Mouse (Mus musculus) myocyte (in vitro differentiated cells): ENCODE measurements around the gene Pax2. TPM values are rescaled to one million over a fixed set of nuclear protein-coding genes. Genes with fewer than 3 reads are reported as not detected.

Source experiments
- H3K27me3 ChIP-seq: one replicate; pipeline ENCODE4 v1.6.1; 2011; ENCODE audit not compliant: control insufficient read depth, insufficient read depth, insufficient read length
- H3K36me3 ChIP-seq: one replicate; pipeline ENCODE4 v1.6.1; 2011; ENCODE audit not compliant: control insufficient read depth, insufficient read depth
- H3K4me2 ChIP-seq: one replicate; pipeline ENCODE4 v1.6.1; 2011; ENCODE audit warnings: low read depth, control low read depth
- H3K4me3 ChIP-seq: one replicate; pipeline ENCODE4 v1.5.1; 2011; ENCODE audit warnings: mild to moderate bottlenecking, control low read depth, moderate library complexity
- H3K79me2 ChIP-seq: one replicate; pipeline ENCODE4 v1.6.1; 2011; ENCODE audit not compliant: control insufficient read depth, insufficient read depth
- H3ac ChIP-seq: one replicate; pipeline ENCODE4 v1.6.1; 2011; ENCODE audit not compliant: control insufficient read depth, insufficient read length
- CEBPB ChIP-seq: IDR thresholded peaks from 2 replicates; pipeline ENCODE4 v1.6.1; 2011; ENCODE audit warnings: mild to moderate bottlenecking, moderate library complexity; ENCODE audit not compliant: poor library complexity, insufficient read depth, severe bottlenecking
- E2F4 ChIP-seq: IDR thresholded peaks from one replicate; pipeline ENCODE4 v1.6.1; 2011; ENCODE audit warnings: mild to moderate bottlenecking, control low read depth, moderate library complexity; ENCODE audit not compliant: insufficient read depth
- MAX ChIP-seq: IDR thresholded peaks from one replicate; pipeline ENCODE4 v1.6.1; 2011; ENCODE audit warnings: low read depth, mild to moderate bottlenecking, control low read depth
- MYOD1 ChIP-seq, 3 experiments: IDR thresholded peaks; one replicate each; pipeline ENCODE4 v1.6.1; 2011; ENCODE audit warnings: control low read depth in 2 of 3, low read depth in 2 of 3, mild to moderate bottlenecking in 2 of 3, moderate library complexity in 1 of 3; ENCODE audit not compliant: insufficient read length in 2 of 3, control insufficient read depth in 1 of 3
- MYOG ChIP-seq, 3 experiments: IDR thresholded peaks; one replicate each; pipeline ENCODE4 v1.6.1; 2011; ENCODE audit warnings: control low read depth in 2 of 3, low read depth in 2 of 3, mild to moderate bottlenecking in 2 of 3; ENCODE audit not compliant: insufficient read length in 2 of 3, control insufficient read depth in 1 of 3, insufficient read depth in 1 of 3
- POLR2A ChIP-seq: IDR thresholded peaks from one replicate; pipeline ENCODE4 v1.6.1; 2011; ENCODE audit warnings: low read depth, mild to moderate bottlenecking, control low read depth, moderate library complexity; ENCODE audit not compliant: insufficient read length
- POLR2AphosphoS2 ChIP-seq: IDR thresholded peaks from one replicate; pipeline ENCODE4 v1.6.1; 2011; ENCODE audit warnings: low read depth, control low read depth; ENCODE audit not compliant: insufficient read length
- REST ChIP-seq: IDR thresholded peaks from one replicate; pipeline ENCODE4 v1.6.1; 2011; ENCODE audit warnings: mild to moderate bottlenecking, control low read depth, moderate library complexity; ENCODE audit not compliant: insufficient read depth, insufficient read length
- SRF ChIP-seq: IDR thresholded peaks from one replicate; pipeline ENCODE4 v1.6.1; 2011; ENCODE audit warnings: low read depth; ENCODE audit not compliant: control insufficient read depth, insufficient read length
- TCF12 ChIP-seq: IDR thresholded peaks from one replicate; pipeline ENCODE4 v1.6.1; 2011; ENCODE audit warnings: mild to moderate bottlenecking, control low read depth; ENCODE audit not compliant: poor library complexity, insufficient read depth, severe bottlenecking
- TCF3 ChIP-seq: IDR thresholded peaks from one replicate; pipeline ENCODE4 v1.6.1; 2011; ENCODE audit warnings: low read depth, control low read depth; ENCODE audit not compliant: insufficient read length
- USF1 ChIP-seq: IDR thresholded peaks from one replicate; pipeline ENCODE4 v1.6.1; 2011; ENCODE audit warnings: low read depth, mild to moderate bottlenecking, control low read depth, moderate library complexity
- polyA plus RNA-seq: library from polyadenylated mRNA; unstranded; fragments of >200 nt; fragmentation: generic; extraction: Trizol; gene quantifications from one replicate; pipeline ENCODE4 v1.2.1, GENCODE M21; 2012; ENCODE audit warnings: missing spikeins

Pax2 gene
- polyA plus RNA-seq, 1 experiment = not detected

- TF ChIP-seq TCF3 (no peak), MYOD1 (IDR thresholded peaks at IDR 0.05; ENCODE audit: control insufficient read depth in 1 of 3, insufficient read length in 2 of 3, low read depth in 2 of 3) (no peak), REST (no peak), TCF12 (no peak), SRF (no peak), CEBPB (no peak), E2F4 (no peak), POLR2A (no peak), POLR2AphosphoS2 (no peak), USF1 (no peak), MAX (no peak), MYOG (IDR thresholded peaks at IDR 0.05; ENCODE audit: control insufficient read depth in 1 of 3, insufficient read depth in 1 of 3, insufficient read length in 2 of 3, low read depth in 2 of 3) (no peak)
- H3K27me3 ChIP-seq = peaks cover 76% of the 10 kb centered on the region
- no peak overlapping the region for H3ac ChIP-seq
- H3K4me2 ChIP-seq = no peak overlapping the region
- no peak overlapping the region for H3K4me3 ChIP-seq
- no peaks in the 10 kb centered on the region for H3K79me2 ChIP-seq
- H3K36me3 ChIP-seq = no peaks in the 10 kb centered on the region
These were observed 28.5 kb downstream of the Pax2 start for GRCm38 (mm10) chr19:44784391-44784790.

GRCm38 (mm10) chr19:44788488-44788887 is 32.6 kb downstream of the Pax2 start:
- no peaks in the 10 kb centered on the region for H3K36me3 ChIP-seq
- no peak overlapping the region for H3ac ChIP-seq
- H3K27me3 ChIP-seq = peaks cover 85% of the 10 kb centered on the region
- H3K4me2 ChIP-seq = no peak overlapping the region
- no peak for TF ChIP-seq TCF12
- TF ChIP-seq SRF = no peak
- TF ChIP-seq MYOG (IDR thresholded peaks at IDR 0.05; ENCODE audit: control insufficient read depth in 1 of 3, insufficient read depth in 1 of 3, insufficient read length in 2 of 3, low read depth in 2 of 3) = no peak
- no peak for TF ChIP-seq MAX
- no peaks in the 10 kb centered on the region for H3K79me2 ChIP-seq
- H3K4me3 ChIP-seq = no peak overlapping the region

GRCm38 (mm10) chr19:44791981-44792380 is 36.1 kb downstream of the Pax2 start:
- Histone ChIP-seq H3K4me3 (no peak overlapping the region), H3K79me2 (no peaks in the 10 kb centered on the region), H3K36me3 (no peaks in the 10 kb centered on the region), H3ac (no peak overlapping the region), H3K4me2 (no peak overlapping the region), H3K27me3 (peaks cover 71% of the 10 kb centered on the region)
- no peak for TF ChIP-seq CEBPB

- Histone ChIP-seq H3K79me2 (no peaks in the 10 kb centered on the region), H3K36me3 (no peaks in the 10 kb centered on the region), H3ac (no peak overlapping the region), H3K4me2 (no peak overlapping the region), H3K27me3 (peaks cover 66% of the 10 kb centered on the region), H3K4me3 (no peak overlapping the region)
- TF ChIP-seq TCF3 (no peak), CEBPB (no peak), MYOD1 (IDR thresholded peaks at IDR 0.05; ENCODE audit: control insufficient read depth in 1 of 3, insufficient read length in 2 of 3, low read depth in 2 of 3) (no peak), MYOG (IDR thresholded peaks at IDR 0.05; ENCODE audit: control insufficient read depth in 1 of 3, insufficient read depth in 1 of 3, insufficient read length in 2 of 3, low read depth in 2 of 3) (no peak), POLR2A (no peak), SRF (no peak), MAX (no peak), E2F4 (no peak), REST (no peak), USF1 (no peak), TCF12 (no peak), POLR2AphosphoS2 (no peak)
These were observed 41.5 kb downstream of the Pax2 start for GRCm38 (mm10) chr19:44797110-44798060.

GRCm38 (mm10) chr19:44798731-44799130 is 42.9 kb downstream of the Pax2 start:
- H3K4me2 ChIP-seq = no peak overlapping the region
- peaks cover 65% of the 10 kb centered on the region for H3K27me3 ChIP-seq
- no peak overlapping the region for H3ac ChIP-seq
- H3K79me2 ChIP-seq = no peaks in the 10 kb centered on the region
- TF ChIP-seq CEBPB (no peak), SRF (no peak), MAX (no peak), POLR2A (no peak), POLR2AphosphoS2 (no peak), E2F4 (no peak), MYOD1 (IDR thresholded peaks at IDR 0.05; ENCODE audit: control insufficient read depth in 1 of 3, insufficient read length in 2 of 3, low read depth in 2 of 3) (no peak), TCF12 (no peak), USF1 (no peak), TCF3 (no peak), REST (no peak), MYOG (IDR thresholded peaks at IDR 0.05; ENCODE audit: control insufficient read depth in 1 of 3, insufficient read depth in 1 of 3, insufficient read length in 2 of 3, low read depth in 2 of 3) (no peak)
- H3K36me3 ChIP-seq = no peaks in the 10 kb centered on the region
- H3K4me3 ChIP-seq = no peak overlapping the region
